Mouse (Mus musculus) olfactory bulb, adult 2 months (tissue): Measurements from ENCODE around the gene Cnot3.
A peak's percentile ranks its signal among the peaks of the same experiment; 100 is the strongest.

Experiments
- CTCF ChIP-seq: fragments of 200-500 bp; IDR thresholded peaks from 2 replicates; pipeline ENCODE4 v1.5.1; 2012; ENCODE audit warnings: low read depth, mild to moderate bottlenecking, low read length, moderate library complexity; ENCODE audit not compliant: insufficient read depth
- POLR2A ChIP-seq: fragments of 200-500 bp; IDR thresholded peaks from 2 replicates; pipeline ENCODE4 v1.6.1; 2012; ENCODE audit warnings: mild to moderate bottlenecking, low read depth, low read length, moderate library complexity; ENCODE audit not compliant: insufficient read depth

- TF ChIP-seq POLR2A = peak; percentile 66
- no peak for TF ChIP-seq CTCF
Observed at GRCm38 (mm10) chr7:3629543-3630477, 15.3 kb upstream of the Cnot3 start, which contains the start of the genes Tfpt and Prpf31.
